In the genomic region with DNA sequence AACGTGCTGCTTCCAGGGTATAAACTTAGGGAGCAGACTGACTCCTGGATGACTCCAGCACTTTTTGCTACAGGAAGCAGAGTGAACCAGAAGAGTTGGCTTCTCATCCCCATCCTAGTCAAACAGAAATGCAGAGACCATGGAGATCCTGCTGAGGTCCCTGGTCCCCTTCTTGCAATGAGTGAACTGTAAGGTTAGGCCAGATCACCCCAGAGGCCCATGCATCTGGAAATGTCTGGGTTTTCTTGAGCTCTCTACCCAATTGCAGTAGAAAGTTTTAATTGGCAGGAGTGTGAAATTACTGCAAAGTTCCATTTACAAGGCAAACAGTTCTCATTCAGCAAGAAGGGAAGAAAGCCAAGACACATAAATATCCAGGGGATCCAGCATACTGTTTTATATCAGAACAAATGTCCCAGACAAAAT, we compare ENCODE assay signal across 18 mouse cellular contexts.
DNase-seq lines count a peak whose midpoint lies in the region; ATAC-seq lines count a peak whose summit lies in the region.
"Had no signal": no experiment of that assay in that cellular context is flagged by ENCODE, and none has a peak within 500 bp of the region (broad histone marks: within the 10 kb centered on the region; RNA-seq: fewer than 3 reads in every experiment).

No protein-coding gene starts in this region.

- no peak overlapping the region for H3K9ac ChIP-seq in kidney, embryonic 14.5 days (ENCODE audit: low read depth, low read length)
- H3K9ac ChIP-seq in lung, embryonic 15.5 days, result no peak overlapping the region
- H3K9ac ChIP-seq in intestine, embryonic 16.5 days (ENCODE audit: low read depth, low read length), result no peak overlapping the region
- no peak overlapping the region for H3K9ac ChIP-seq in stomach, embryonic 16.5 days (ENCODE audit: low read length)
- H3K9ac ChIP-seq: forebrain, embryonic 15.5 days; hindbrain, embryonic 13.5 days; liver, postnatal 0 days; neural tube, embryonic 12.5 days had no signal

- WGBS in kidney, embryonic 14.5 days, result 59% methylated on average over 1 of the region's 1 CpGs
- 52% methylated on average over 1 of the region's 1 CpGs for WGBS in lung, embryonic 15.5 days
- WGBS in intestine, embryonic 16.5 days, result 60% methylated on average over 1 of the region's 1 CpGs
- 28% methylated on average over 1 of the region's 1 CpGs for WGBS in stomach, embryonic 16.5 days

- H3K4me1 ChIP-seq in kidney, embryonic 14.5 days (ENCODE audit: control insufficient read depth, insufficient read depth, low read length), result no peaks in the 10 kb centered on the region
- H3K4me1 ChIP-seq in lung, embryonic 15.5 days, result no peaks in the 10 kb centered on the region
- H3K4me1 ChIP-seq in intestine, embryonic 16.5 days (ENCODE audit: control insufficient read depth, insufficient read depth, low read length), result 0 out of 2 replicates have a peak, but pooled peaks cover 3% of the 10 kb centered on the region
- H3K4me1 ChIP-seq in stomach, embryonic 16.5 days (ENCODE audit: control insufficient read depth, insufficient read depth, low read length), result peaks cover 4% of the 10 kb centered on the region; the same call in 1 of the 2 replicates
- H3K4me1 ChIP-seq: neural tube, embryonic 12.5 days had no signal

- no peak for DNase-seq in kidney, postnatal 25 days
- DNase-seq in lung, postnatal 10 days, result no peak
- no peak for DNase-seq in urinary bladder, postnatal 14 days (ENCODE audit: low spot score)
- DNase-seq: adrenal gland, adult 2 months; cerebellum, adult 11-12 months; heart, adult 2 months; left cerebral cortex, postnatal 4 days; liver, postnatal 0 days; right cerebral cortex, postnatal 14 days had no signal

- no peaks in the 10 kb centered on the region for H3K9me3 ChIP-seq in kidney, embryonic 14.5 days (ENCODE audit: control insufficient read depth, low read length)
- no peaks in the 10 kb centered on the region for H3K9me3 ChIP-seq in lung, embryonic 15.5 days
- no peaks in the 10 kb centered on the region for H3K9me3 ChIP-seq in intestine, embryonic 16.5 days (ENCODE audit: control insufficient read depth, low read length)
- H3K9me3 ChIP-seq in stomach, embryonic 16.5 days (replicated peaks; ENCODE audit: control insufficient read depth, low read length), result no peaks in the 10 kb centered on the region
- H3K9me3 ChIP-seq: forebrain, embryonic 15.5 days; hindbrain, embryonic 13.5 days; neural tube, embryonic 12.5 days had no signal

- H3K36me3 ChIP-seq in kidney, embryonic 14.5 days (ENCODE audit: control insufficient read depth, insufficient read depth, low read length), result no peaks in the 10 kb centered on the region
- no peaks in the 10 kb centered on the region for H3K36me3 ChIP-seq in lung, embryonic 15.5 days
- H3K36me3 ChIP-seq in intestine, embryonic 16.5 days (ENCODE audit: control insufficient read depth, insufficient read depth, low read length), result no peaks in the 10 kb centered on the region
- no peaks in the 10 kb centered on the region for H3K36me3 ChIP-seq in stomach, embryonic 16.5 days (ENCODE audit: control insufficient read depth, insufficient read depth, low read length)
- H3K36me3 ChIP-seq: forebrain, embryonic 15.5 days; hindbrain, embryonic 13.5 days; neural tube, embryonic 12.5 days had no signal

- no peak overlapping the region for H3K4me3 ChIP-seq in kidney, embryonic 14.5 days (ENCODE audit: low read length)
- H3K4me3 ChIP-seq in lung, embryonic 15.5 days, result no peak overlapping the region
- no peak overlapping the region for H3K4me3 ChIP-seq in intestine, embryonic 16.5 days (ENCODE audit: low read length)
- no peak overlapping the region for H3K4me3 ChIP-seq in stomach, embryonic 16.5 days (replicated peaks; ENCODE audit: low read length)
- H3K4me3 ChIP-seq: forebrain, embryonic 15.5 days; heart, adult 2 months; hindbrain, embryonic 13.5 days; neural tube, embryonic 12.5 days had no signal

- H3K27me3 ChIP-seq in kidney, embryonic 14.5 days (ENCODE audit: control insufficient read depth, insufficient read depth, low read length), result no peaks in the 10 kb centered on the region
- H3K27me3 ChIP-seq in lung, embryonic 15.5 days, result no peaks in the 10 kb centered on the region
- no peaks in the 10 kb centered on the region for H3K27me3 ChIP-seq in intestine, embryonic 16.5 days (replicated peaks; ENCODE audit: control insufficient read depth, insufficient read depth, low read length)
- H3K27me3 ChIP-seq in stomach, embryonic 16.5 days (ENCODE audit: control insufficient read depth, insufficient read depth, low read length), result no peaks in the 10 kb centered on the region
- H3K27me3 ChIP-seq: forebrain, embryonic 15.5 days; hindbrain, embryonic 13.5 days; neural tube, embryonic 12.5 days had no signal

- ATAC-seq in kidney, embryonic 14.5 days (ENCODE audit: low FRiP score, low TSS enrichment), result peak; percentile 55; the same call in 1 of the 2 replicates
- ATAC-seq in lung, embryonic 15.5 days (ENCODE audit: borderline replicate concordance, extremely low read depth, low FRiP score, low TSS enrichment), result no peak
- ATAC-seq in intestine, embryonic 16.5 days, result 0 out of 2 replicates have a peak, but pooled peaks have one; percentile 23
- ATAC-seq in stomach, embryonic 16.5 days (ENCODE audit: insufficient read depth, low FRiP score), result peak; percentile 62; the same call in 1 of the 2 replicates
- ATAC-seq: CD4-positive, CD25-positive, alpha-beta regulatory T cell, adult 4 months; forebrain, embryonic 15.5 days; liver, postnatal 0 days; midbrain, embryonic 16.5 days had no signal

- H3K4me2 ChIP-seq in kidney, embryonic 14.5 days (replicated peaks; ENCODE audit: low read depth, low read length), result no peak overlapping the region
- H3K4me2 ChIP-seq in lung, embryonic 15.5 days, result no peak overlapping the region
- no peak overlapping the region for H3K4me2 ChIP-seq in intestine, embryonic 16.5 days (ENCODE audit: low read depth, low read length)
- no peak overlapping the region for H3K4me2 ChIP-seq in stomach, embryonic 16.5 days (ENCODE audit: low read depth, low read length)
- H3K4me2 ChIP-seq: forebrain, embryonic 15.5 days; hindbrain, embryonic 13.5 days; neural tube, embryonic 12.5 days had no signal

- no peak overlapping the region; the same call in 1 of the 2 replicates for H3K27ac ChIP-seq in kidney, embryonic 14.5 days (ENCODE audit: low read depth, low read length)
- peak overlapping the region; percentile 41; the same call in 1 of the 2 replicates for H3K27ac ChIP-seq in lung, embryonic 15.5 days
- H3K27ac ChIP-seq in intestine, embryonic 16.5 days (ENCODE audit: low read length), result peak overlapping the region; percentile 58; the same call in 1 of the 2 replicates
- H3K27ac ChIP-seq in stomach, embryonic 16.5 days (ENCODE audit: low read length), result peak overlapping the region; percentile 80
- H3K27ac ChIP-seq: forebrain, embryonic 15.5 days; heart, adult 2 months; hindbrain, embryonic 13.5 days; neural tube, embryonic 12.5 days had no signal
